Mouse (Mus musculus): ENCODE measurements around the gene Pagr1a.
A peak's percentile ranks its signal among the peaks of the same experiment; 100 is the strongest.

Gene Pagr1a

DNA sequence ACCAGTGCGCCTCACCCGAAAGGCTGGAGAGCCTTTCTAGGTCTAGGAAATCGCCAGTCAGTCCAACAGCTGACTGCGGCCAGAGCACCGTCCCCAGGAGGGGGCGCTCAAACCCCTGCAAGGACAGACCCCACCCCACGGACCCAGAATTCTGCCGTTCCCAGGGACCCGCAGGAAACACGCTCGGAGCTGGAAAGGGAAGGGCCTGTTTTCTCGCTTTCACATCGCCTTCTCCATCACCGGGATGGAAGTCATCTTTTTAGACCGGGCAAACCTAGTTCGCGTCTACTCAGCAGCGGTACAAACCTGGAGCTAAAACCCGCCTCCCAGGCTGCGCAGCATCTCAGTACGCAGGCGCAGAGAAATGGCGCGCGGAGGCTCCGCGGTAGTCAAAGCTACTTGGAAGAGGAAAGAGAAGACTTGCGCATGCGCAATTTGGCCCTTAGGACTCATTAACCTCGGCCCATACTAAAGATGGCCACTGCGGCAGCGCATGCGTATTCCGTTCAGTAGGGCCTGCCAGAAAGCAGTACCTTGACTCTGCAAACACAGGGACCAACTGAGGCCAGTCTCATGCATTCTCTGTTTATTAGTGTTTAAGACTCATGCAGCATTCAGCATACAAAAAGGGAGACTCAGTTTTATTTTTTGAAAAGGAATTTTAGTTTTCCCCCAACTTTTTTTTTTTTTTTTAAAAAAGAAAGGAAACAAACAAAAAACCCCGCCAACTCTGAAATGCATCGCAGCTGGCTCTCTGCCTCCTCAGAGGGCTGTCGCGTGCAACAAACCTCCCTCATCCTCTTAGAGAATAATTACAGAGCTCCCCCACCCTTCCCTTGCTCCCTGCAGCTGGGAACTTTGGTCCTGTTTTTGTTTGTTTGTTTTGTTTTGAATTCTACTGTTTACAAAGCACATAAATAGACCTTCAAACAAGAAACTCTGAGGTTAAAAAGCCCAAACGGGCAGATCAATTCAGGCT is at the start of gene Pagr1a:
TSS of gene Pagr1a (minus strand) at position 382 of the 979 bp plus-strand sequence.
- DNase-seq (ENCODE audit: inconsistent age in 2 of 2, low spot score in 1 of 2): peak; percentile 97 to 99

DNA sequence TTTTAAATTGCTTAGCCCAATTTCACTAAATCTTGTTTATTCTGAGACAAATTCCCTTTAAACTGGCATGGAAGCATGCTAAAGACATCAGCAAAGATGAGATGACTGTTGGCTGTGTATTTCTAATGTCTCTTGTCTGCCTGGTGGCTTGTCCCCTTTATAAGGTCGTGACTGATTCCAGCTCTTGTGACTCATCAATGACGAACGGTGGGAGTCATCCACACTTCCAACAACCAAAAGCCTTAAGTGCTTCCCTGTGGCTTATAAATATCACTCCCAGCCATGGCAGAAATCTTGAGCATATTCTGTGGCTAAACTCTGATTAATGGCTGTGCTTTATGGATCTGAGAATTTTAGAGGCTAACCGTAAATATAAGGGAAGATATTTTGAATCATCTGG is 49.2 kb upstream of the Pagr1a start:
- DNase-seq (ENCODE audit: inconsistent age in 2 of 2, low spot score in 1 of 2): peak; percentile 48 to 82

DNA sequence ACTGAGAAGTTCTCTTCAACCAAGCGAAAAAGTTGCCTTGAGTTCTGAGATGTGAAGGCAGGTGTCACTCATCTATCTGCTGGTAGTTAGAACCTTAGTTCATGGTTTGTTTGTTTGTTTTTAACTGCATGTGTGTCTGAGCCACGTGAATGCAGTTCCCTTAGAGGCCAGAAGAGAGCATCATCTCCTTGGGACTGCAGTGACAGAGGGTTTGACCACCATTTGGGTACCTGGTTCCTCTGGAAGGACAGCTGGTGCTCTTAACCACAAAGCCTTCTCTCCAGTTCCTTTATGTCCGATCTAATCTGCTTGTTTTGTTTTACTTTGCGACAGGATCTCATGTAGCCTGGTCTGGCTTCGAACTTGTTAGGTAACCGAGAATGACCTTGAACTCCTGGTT is 48.4 kb upstream of the Pagr1a start:
- no peak for DNase-seq (ENCODE audit: inconsistent age in 2 of 2, low spot score in 1 of 2)

DNA sequence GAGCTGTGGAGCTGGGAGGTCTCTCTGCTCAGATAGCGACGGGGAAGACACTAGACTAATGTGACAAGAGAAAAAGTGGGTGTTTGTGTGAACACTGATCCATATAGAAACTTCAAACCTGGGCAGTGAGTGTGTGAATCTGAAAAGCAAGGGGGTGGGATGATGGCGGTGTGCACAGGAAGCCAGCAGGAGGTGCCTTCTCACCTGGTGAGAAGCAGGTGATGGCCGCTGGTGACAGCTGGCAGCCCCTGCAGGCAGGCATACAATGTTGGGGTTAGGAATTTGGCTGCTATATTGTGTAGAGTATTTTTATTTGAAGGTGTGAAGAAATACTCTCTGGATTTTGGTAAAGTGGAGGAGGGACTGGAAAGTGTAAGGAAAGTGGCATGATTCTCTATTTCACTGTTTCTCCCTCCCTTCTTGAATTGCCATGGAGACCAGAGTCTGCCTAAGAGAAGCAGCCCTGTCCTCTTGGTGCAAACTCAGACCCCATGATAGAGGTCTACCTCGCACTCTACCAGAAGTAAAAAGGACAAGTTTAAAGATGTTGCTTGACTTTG is 38.0 kb upstream of the Pagr1a start:
- DNase-seq (ENCODE audit: inconsistent age in 2 of 2, low spot score in 1 of 2): no peak

DNA sequence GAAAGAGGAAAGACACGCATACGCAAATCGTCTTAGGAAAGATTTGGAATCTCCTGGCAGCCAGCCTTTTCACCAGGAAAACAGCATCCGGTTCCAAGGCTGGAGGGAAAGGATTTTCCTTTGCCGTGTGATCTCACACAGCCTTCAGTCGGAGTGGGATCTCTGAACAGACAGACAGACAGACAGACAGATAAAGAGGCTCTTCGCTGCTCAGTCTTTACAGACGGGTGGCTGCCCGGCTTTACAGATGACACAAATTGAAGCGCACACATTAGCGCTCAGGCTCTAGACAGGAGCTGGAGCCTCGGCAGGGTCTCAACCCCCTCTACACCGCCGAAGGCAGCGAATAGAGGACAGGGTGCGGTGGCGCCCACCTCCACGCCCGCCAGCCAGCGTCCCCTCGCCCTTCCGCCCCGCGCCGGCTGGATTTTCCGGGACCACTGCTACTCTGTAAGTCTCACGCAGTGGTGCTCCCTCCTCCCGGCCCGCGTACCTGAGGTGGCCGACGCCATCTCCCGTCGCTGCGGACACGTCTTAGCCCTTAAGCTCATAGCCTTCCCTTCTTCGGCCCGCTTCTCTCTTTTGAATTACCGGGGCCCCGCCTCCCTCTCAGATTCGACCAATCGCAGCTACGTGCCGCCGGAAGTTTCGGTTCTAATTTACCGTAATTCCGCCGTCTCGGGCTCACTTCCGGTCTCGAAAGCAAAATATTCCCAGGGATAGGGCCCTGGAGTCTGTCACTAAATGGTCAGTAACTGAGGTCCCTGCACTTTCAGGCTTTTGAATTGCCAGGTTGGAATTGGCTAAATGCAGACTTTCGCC is 24.9 kb upstream of the Pagr1a start, which contains the start of gene Kif22:
TSS of gene Kif22 (minus strand) at position 621 of the 822 bp plus-strand sequence.
- peak; percentile 90 to 97 for DNase-seq (ENCODE audit: inconsistent age in 2 of 2, low spot score in 1 of 2)

DNA sequence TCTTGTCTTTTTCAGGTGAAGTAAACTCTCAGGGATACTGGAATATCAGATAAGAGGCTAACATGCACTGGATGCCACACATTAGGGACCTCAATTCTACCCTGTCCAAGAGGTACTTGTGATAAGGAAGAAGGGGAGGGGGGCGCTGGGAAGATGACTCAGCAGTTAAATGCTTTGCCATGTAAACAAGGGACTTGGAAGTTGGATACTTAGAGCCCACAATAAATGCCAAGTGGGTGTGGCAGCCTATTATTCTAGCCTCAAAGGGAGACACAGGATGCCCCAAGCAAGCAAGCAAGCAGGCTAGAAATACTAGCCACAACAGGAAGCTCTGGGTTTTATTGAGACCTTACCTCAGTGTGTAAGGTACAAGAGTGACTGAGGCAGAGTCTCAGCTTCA is 14.1 kb upstream of the Pagr1a start:
- no peak for DNase-seq (ENCODE audit: inconsistent age in 2 of 2, low spot score in 1 of 2)

DNA sequence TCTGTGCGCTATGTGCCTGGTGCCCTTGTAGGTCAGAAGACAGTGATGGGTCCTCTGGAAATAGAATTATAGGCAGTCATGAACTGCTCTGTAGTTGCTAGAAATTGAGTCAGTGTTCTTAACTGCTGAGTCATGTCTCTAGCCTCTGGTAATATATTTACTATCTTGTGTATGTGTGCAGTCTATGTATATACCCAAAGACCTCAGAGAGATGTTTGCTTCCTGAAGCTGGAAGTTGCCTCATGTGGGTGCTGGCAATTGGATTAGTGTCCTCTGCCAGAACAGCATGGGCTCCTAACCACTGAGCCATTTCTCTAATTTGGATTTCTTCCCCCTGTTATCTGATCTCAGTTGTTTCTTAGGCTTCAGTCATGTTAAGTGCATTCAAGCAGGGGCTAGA is 13.0 kb upstream of the Pagr1a start:
- DNase-seq (ENCODE audit: inconsistent age in 2 of 2, low spot score in 1 of 2): no peak

DNA sequence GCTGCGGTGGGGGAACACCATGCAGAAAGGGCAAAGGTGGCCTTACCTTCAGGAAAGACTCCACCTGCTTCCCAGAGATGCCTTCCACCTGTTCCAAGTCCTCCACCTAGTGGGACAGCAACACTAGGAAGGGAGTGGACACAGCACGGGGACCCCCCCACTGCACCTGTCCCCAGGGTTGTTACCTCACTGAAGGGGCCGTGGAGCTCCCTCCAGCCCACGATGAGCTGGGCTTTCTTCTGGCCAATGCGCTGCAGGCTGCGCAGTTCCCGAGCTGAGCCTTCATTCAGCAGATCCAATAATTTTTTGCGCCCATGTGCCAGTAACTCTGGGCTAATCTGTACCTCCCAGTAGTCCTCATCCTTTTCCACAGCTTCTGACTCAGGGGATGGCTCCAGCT is 10.7 kb upstream of the Pagr1a start:
- DNase-seq (ENCODE audit: inconsistent age in 2 of 2, low spot score in 1 of 2): no peak

DNA sequence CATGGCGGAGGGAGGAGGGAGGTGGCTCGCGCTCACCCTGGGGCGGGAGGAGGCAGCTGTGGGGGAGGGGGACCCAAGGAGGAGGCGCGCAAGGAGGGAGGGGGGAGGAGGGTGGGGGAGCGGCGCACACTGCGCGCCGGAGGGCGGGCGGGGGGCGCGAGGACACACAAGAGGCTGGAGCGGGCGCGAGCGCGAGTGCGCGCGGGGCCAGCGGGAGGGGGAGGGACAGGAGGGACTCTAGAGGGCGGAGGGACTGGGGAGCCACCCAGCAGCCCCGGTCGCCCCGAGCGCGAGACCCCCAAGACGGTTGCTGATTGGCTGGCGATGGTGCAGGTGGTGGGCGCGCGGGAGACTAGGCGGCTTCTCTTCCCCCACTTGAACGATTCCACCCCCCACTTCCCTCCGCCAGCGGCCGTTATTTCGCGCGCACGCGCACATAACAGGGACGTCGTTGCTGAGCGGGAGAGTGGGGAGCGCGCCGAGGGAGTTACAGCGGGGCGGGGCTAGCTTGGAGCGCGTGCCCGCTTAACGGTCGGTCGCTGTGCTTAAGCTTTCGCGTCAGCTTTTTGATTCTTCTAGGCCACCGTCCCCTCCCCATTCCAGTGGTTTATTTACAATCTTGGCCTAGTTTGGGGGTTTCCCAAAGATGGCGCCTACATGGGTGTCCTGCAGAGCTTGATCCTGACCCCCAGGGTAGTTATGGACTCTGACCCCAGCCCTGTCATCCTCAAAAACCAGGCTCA is 10.0 kb upstream of the Pagr1a start, which contains the start of gene Maz:
TSS of gene Maz (minus strand) at position 54 of the 743 bp plus-strand sequence.
- peak; percentile 100 for DNase-seq (ENCODE audit: inconsistent age in 2 of 2, low spot score in 1 of 2)

DNA sequence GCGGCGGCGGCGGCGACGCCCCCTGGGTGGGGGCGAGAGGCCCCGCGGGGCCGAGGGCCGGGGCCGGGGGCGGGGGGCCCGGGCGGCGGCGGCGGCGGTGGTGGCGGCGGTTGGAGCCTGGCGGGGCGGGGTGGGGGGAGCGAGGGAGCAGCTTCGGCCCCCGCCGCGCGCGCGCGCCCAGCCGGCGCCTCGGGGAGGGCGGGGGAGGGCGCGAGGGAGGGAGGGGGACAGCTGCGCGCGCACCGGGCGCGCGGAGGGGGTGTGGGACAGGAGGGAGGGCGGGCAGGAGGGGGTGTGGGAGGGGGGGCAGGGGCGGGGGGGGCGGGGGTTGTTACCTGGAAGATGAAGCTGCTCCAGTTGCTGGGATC is 9.4 kb upstream of the Pagr1a start:
- DNase-seq (ENCODE audit: inconsistent age in 2 of 2, low spot score in 1 of 2): no peak

DNA sequence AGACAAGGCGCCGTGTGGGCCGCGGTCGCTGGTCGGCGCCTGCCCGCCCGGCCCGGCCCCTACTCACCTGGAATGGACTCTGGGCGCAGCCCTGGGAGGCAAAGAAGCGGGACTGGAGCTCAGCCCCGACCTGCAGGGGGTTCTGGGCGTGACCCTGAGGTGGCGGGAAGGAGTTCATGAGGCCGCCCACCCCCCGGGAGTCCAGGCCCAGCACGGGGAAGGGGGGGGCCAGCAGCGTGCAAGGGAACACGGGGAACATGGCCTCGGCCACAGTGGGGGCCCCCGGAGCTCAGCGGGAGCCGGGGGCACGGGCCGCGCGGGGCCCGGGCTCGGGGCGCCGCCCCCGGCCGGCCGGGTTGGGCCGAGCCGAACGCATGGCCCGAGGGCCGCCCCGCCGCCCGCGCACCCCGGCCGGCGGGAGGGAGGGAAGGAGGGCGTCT is 9.0 kb upstream of the Pagr1a start:
- DNase-seq (ENCODE audit: inconsistent age in 2 of 2, low spot score in 1 of 2): peak; percentile 81 to 92

DNA sequence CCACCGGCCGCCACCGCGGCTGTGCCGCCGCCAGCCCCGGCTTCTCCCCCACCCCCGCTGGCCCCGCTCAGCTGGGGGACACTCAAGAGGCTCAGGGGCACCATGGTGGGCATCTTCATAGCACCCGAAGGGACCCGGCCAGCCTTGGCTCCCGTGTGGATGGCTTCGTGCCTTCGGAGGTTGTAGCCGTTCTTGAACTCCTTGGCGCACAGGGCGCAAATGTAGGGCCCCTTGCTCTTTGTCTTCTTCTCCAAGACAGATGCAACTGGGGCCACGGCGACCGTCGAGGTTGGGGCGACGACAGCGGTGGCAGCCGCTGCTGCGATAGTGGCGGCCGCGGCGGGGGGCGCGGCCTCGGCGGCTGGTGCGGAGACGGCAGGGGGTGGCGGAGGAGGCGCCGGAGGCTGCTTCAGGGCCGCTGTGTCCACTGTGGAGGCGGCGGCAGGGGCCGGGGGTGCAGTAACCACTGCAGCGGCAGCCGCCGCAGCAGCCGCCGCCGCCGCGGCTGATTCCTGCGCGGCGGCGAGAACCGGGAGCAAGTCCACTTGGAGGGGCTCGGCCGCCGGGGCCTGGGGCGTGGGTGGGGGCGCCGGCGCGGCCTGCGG is 8.5 kb upstream of the Pagr1a start:
- peak; percentile 71 to 89 for DNase-seq (ENCODE audit: inconsistent age in 2 of 2, low spot score in 1 of 2)

DNA sequence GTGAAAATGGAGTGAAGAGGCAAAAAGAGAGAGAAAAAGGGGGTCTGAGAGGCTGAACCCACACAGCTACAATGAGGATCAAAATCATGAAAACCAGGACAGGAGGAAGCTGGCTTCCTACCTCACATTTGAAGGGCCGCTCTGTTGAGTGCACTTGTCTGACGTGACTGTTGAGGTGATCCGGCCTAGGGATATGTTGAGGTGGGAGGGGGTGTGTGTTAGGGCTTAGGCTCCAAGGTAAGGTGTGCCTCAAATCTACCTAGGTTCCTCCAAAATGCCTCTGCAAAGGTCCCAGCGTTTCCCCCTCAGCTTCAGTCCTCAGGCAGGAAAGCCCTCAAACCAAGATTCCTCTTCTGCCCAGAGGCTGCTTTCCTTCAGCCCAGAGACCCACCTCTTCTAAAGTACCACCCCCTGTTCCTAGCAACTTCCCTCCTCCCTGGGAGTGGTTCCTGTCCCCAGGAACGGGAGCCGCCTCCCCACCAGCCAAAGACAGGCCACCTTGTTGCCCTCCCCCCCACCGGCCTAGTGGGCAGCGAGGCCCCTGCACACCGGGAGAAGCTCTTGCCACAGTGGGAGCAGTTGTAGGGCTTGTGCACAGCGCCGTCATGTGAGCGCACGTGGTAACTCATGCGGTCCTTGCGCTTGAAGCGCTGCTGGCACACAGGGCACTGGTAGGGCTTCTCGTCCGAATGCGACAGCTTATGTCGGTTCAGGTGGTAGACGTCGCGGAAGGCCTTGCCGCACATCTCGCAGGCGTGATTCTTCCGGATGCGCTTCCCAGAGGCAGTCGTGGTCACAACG is 7.8 kb upstream of the Pagr1a start:
- DNase-seq (ENCODE audit: inconsistent age in 2 of 2, low spot score in 1 of 2): peak; percentile 88 to 94

DNA sequence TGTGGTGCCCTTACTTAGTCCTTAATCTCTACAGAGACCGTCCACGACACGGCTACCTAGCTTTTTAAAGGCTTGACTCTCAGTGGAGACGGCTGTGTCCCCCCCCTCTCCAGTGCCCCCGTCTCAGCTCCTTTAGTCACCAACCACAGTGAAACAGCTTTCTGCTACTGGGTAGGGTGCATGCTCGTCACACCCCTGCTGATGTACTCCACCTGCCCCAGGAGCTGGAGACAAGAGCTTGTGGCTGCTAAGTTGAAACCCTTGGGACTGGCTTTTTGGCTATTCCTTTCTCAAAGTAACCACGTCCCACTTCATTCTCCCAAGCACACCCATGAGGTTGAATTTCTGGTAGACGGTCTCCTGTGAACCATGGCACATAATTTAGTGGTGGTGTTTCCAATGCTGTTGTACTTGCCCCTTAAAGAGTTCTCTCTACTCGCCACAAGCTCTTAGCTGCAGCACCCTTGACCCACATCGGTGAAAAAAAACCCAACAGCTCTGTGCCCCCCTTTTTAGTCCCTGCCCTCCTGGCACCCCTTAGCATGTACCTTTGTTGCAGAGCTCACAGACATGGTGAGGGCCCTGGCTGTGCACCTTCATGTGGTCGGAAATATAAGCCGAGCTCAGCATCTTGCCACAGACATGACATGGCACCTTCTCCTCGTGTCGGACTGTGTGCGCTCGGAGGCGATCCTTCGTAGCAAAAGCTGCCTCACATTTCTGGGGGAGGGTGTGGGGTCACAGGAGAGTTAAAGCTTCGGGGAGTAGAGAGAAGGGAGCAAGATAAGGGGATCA is 6.9 kb upstream of the Pagr1a start:
- peak; percentile 33 to 70 for DNase-seq (ENCODE audit: inconsistent age in 2 of 2, low spot score in 1 of 2)

DNA sequence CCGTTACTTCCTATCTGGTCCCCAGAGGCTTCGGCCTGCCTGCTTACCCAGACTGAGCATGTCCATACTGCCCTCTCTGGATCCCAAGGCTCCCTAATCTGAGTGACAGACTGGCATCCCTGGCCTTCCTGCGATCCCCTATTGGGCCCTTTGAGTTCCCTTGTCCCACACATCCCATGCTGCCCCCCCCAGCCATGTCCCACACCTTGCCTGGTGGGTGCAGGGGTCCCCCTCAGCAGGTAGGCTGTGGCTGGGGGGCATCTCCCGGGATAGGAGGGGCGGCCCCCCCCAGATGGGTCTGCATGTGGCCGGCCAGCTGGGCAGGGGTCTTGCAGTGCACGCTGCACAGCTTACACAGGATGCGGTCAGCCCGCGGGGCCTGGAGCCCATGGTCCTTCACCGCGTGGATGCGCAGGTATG is 6.1 kb upstream of the Pagr1a start:
- peak; percentile 37 to 54 for DNase-seq (ENCODE audit: inconsistent age in 2 of 2, low spot score in 1 of 2)

DNA sequence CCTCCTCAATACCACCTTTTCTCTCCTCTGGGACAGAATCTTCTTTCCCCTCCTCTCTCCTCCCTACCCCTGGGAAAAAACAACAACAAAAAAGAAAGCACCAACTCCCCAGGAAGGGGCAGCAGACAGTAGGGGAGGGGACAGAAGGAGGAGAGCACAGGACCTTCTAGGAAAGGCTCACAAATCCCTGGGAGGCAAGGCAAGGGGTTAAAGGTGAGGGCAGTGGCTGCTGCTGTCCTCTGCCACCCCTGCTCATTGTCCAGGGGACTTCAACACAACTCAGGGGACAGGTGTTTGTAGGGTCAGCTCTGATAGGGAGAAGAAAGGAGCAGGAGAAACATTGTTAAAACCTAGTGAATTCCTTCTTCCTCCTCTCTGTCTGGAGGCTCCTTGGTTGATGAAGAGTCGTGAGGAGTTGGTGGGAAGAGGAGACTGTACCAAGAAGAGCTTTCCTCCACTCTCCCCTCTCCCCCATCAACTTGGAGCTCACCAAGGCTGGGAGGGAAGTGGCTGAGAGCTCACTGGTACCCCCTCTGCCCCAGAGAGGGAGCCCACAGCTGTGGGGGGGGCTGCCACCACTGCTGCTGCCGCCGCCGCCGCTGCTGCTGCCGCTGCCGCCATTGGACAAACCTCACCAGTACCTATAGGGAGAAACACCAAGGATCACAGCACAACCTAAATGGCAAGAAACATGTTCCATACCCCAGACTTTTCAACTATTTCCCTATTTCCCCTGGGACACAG is 5.5 kb upstream of the Pagr1a start:
- no peak for DNase-seq (ENCODE audit: inconsistent age in 2 of 2, low spot score in 1 of 2)

DNA sequence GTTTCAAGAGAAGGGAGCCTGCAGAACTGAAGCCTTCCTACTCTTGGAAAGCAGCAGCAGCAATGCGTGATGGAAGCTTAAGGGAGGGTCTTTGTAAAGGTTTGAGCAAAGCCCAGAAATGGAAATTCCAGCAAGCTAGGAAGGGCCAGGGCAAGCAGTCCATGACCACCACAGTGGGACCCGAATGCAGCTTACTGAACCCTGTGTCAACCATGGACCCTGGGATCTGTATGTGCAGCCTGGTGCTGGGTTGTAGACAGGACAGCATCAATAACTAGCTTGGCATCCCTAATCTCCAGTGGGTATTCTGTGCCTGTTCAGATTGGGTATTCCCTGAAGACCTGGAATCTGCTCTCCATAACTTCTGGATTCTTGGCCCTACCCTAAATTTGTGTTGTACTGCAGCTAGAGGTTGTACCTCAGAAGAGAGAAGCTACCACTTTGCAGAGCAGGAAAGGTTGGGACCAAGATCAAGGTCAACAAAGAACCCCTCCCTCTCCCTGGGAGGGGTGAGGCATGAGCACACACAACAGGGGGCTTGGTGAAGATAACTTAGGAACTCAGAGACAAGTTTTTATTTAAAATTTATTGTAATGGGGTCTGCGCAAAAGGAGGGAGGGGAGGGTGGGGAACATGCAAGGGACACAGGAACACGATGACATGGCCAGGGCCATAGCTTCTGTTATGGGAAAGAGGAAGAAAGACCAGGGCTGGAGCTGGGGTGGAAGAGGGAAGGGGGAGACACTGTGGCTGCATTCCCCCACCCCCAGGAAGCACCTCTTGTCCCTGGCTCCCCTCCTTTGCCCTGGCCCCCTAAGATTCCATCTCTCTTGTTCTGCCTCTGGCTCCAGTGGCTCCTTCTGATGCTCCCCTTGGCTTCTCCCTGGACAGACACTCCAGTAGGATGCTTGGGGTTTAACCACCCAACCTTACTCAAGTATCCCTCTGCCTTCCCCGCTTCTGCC is 4.7 kb upstream of the Pagr1a start:
- DNase-seq (ENCODE audit: inconsistent age in 2 of 2, low spot score in 1 of 2): peak in 1 of 2 experiments; percentile 21

All from adrenal gland, adult (tissue).